Mouse (Mus musculus): ENCODE measurements around the gene Gm4491.
A peak's percentile ranks its signal among the peaks of the same experiment; 100 is the strongest.

The Gm4491 gene

DNA sequence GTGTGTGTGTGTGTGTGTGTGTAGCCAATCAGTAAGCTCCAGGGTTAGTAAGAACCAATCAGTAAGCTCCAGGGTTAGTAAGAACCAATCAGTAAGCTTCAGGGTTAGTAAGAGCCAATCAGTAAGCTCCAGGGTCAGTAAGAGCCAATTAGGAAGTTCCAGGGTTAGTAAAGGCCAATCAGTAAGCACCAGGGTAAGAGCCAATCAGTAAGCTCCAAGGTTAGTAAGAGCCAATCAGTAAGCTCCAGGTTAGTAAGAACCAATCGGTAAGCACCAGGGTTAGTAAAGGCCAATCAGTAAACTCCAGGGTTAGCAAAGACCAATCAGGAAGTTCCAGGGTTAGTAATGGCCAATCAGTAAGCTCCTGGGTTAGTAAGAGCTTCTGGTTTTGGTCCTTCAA is 32.8 kb downstream of the Gm4491 start:
- DNase-seq, result no peak

DNA sequence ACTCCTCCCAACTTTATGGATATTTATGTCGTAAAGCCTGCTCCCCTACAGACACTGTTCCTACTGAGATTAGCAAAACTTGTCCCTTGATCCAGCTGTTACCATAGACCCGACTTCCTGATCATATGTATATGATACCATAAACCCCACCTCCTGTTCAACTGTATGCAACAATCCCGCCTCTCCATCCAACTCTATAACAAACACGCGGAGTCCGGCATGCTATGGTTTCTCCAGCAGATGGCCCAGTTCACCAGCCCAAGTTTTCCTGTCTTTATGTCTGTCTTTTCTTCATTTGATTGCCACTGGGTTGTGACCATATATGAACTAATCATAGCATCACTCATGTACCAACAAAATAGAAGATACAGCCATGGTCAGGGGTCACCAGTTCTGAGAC is 40.1 kb downstream of the Gm4491 start:
- no peak for DNase-seq

DNA sequence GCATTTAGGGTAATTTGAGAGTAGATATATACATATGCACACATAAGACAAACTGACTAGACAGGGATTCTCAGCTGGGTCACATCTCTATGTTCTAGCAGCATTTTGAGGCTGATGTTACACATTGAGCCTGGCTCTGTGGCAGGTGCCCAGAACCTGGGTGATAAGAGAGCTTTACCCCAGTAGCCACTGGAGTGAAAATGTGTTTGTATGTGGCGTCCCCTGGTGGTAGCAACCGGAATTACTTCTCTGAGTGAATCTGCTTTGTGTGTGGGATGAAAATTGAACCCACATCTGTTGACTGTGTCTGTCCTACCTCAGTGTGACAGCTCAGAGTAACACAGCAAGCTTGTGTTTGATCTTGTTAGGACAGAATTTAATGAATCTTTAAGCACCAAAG is 45.8 kb downstream of the Gm4491 start:
- peak; percentile 7 to 14 for DNase-seq

DNA sequence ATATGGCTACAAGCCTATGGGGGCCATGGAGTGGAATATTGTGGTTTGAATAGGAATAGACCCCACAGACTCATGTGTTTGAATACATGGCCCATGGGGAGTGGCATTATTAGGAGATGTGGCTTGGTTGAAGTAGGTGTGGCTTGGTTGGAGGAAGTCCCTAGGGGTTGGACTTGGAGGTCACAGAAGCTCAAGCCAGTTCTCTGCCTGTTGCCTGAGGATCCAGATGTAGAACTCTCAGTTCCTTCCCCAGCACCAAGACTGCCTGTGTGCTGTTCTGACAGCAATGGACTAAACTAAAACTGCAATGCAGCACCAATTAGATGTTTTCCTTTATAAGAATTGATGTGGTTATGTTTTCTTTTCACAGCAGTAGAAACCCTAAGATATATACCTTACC is 49.6 kb downstream of the Gm4491 start:
- no peak for DNase-seq
